Mouse (Mus musculus): ENCODE data around the gene Mnt.

Mnt gene

DNA sequence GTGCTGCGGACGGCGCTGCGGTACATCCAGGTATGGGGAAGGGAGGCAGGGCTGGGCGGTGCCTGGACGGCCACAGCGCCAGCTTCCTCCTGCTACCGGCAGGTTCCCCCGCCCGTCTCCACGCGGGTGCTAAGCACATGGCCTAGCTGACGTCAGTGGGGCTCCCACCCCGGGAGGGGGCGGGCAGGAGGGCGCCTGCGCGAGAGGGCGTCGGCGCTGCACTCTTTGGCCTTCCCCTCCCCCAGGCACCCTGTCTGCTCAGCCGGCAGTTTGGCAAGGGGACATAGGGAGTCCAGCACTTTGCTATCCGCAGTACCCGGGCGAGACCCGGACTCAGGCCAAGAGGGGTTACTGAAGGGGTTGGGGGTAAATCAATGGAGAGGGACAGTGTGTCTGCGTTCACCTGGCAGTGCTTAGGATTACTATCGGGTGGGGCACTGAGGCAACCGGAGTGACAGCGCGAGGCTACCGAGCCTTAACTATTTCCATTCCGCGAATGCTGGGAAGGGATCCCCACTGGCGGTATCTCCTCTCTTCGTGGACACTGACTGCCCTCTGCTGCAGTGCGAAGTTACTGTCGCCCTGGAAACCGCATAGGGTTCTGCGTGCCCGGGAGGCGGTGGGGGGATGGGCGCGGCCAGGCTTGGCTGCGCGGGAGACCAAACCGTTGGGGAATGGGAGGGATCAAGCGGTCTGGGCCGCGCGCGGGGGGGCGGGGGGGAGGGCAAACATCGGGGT is 7.1 kb downstream of the Mnt start:
- no peak for TF ChIP-seq GATA4 (IDR thresholded peaks at IDR 0.05; ENCODE audit: insufficient replicate concordance, low read length)

DNA sequence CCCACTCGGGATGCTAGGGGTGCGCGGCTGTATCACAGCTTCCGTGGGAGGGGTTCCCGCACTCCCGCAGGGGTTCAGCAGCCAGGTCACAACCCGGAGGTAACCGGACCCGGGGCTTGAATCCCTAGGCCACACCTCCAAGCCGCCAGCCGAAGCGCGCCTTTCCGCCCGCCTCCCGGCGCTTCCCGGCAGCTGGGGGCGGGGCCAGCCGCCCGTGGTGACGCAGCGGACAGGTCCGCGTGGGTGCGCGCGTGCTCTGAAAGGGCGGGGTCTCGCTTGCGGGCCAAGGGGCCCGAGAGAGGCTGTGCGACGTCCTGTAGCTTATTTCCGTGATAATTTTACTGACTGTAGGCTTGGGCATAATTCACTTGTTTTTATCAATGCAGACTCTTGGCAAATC is 7.7 kb downstream of the Mnt start:
- peak; percentile 62; the same call in 1 of the 2 replicates for TF ChIP-seq GATA4 (IDR thresholded peaks at IDR 0.05; ENCODE audit: insufficient replicate concordance, low read length)

DNA sequence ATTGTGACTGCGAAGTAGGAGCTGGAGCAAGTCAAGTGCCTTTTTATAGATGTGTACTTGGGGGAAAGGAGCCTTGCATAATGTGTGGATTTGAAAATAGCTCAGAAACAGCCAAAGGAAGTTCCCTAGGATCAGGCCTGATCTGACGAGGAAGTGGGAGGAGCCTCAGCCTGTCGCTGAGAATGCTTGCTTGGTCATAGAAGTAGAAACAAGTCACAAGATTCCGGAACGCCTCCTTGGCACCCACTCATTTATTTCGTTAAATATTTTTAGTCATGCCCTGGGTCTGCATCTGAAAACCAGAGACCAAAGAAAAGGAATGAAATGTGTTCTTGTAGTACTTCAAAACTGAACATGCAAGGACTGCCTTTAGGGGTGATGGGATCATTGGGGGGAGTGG is 8.3 kb downstream of the Mnt start:
- TF ChIP-seq GATA4 (IDR thresholded peaks at IDR 0.05; ENCODE audit: insufficient replicate concordance, low read length) = no peak

DNA sequence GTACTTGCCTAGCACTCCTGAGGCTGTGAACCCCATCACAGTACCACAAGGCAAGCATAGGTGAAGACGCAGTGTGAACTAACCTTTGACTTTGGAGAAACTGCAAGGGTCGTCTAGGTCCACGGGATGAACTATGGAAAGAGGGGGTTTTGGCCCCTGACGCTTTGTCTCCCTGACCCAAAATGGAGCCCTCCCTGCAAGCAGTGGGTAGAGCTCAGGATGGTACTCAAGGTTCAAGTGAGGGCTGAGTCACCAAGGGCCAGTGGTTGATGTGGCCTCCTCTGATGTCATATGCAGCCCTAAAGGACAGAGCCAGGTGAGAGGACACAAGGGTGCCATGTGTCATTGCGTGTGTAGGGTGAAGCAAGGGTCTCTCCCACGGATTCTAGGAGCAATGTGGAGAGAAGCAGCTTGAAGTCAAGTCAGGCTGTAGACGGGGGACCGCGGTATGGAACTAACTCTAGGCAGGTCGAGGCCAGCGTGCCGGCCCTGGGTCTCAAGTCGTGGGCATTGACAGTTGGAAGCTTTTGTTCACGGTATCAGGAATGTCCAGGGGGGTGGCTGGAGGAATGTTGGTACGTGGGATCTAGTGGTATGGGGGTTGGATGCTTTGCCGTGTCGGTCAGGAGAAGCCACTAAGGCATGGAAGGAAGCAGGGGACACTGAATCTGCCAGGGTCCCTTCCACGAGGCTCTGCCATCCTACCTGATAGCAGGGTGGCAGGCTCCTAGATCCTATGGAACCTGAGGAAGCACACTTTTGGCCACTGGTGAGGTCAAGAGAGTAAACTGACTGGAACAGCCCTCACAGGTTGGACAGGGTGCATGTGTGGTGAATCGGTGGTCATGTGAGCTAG is 9.4 kb downstream of the Mnt start:
- TF ChIP-seq GATA4 (IDR thresholded peaks at IDR 0.05; ENCODE audit: insufficient replicate concordance, low read length) = no peak

DNA sequence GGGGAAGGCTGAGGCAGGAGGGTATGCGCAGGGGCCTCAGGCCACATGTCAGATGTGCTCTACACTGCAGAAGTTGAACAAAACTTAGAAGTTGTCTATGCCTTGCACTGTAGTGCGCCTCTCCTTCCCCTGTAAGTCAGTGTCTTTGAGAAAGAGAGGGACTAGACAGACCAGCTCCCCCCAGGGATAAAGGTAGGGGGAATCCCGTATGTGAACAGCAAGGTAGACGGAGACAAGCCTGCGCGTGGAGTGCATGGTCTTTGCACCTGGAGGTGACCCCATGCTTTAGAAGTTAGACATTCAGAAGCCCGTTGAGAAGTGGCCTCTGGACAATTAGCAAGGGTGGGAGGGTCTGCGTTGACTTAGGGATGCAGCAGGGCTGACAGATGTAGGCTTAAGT is 10.0 kb downstream of the Mnt start:
- no peak for TF ChIP-seq GATA4 (IDR thresholded peaks at IDR 0.05; ENCODE audit: insufficient replicate concordance, low read length)

DNA sequence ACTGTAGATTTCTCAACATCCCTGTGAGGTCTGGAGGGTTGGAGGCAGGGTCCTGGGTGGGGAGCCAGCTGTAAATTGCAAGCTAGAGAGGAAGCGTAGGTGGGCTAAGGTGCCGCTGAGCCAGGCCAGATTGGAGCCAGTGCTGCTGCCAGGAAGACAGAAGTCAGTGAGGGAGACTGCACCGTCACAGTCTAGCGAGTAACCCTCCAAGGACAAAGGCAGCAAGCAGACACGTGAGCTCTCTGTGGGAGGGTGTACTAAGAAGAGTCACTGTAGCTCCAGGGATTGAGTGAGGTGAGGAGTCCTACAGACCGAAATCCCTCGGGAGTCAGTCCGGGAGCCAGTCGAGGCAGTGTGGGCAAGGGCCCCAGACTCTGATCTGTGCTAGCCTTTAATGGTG is 10.6 kb downstream of the Mnt start:
- TF ChIP-seq GATA4 (IDR thresholded peaks at IDR 0.05; ENCODE audit: insufficient replicate concordance, low read length) = no peak

DNA sequence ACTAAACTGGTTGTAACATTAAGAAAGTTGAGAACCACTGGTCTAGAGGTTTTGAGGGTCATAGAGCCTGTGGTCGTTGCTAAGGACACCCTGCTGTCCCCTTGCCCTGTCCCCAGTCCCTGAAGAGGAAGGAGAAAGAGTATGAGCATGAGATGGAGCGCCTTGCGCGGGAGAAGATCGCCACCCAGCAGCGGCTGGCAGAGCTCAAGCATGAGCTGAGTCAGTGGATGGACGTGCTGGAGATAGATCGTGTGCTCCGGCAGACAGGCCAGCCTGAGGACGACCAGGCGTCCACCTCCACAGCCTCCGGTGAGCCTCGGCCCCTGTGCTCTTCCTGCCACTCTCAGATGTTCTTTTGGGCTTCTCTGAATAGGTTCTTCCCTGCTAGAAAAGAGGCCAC is 11.3 kb downstream of the Mnt start:
- TF ChIP-seq GATA4 (IDR thresholded peaks at IDR 0.05; ENCODE audit: insufficient replicate concordance, low read length) = no peak

DNA sequence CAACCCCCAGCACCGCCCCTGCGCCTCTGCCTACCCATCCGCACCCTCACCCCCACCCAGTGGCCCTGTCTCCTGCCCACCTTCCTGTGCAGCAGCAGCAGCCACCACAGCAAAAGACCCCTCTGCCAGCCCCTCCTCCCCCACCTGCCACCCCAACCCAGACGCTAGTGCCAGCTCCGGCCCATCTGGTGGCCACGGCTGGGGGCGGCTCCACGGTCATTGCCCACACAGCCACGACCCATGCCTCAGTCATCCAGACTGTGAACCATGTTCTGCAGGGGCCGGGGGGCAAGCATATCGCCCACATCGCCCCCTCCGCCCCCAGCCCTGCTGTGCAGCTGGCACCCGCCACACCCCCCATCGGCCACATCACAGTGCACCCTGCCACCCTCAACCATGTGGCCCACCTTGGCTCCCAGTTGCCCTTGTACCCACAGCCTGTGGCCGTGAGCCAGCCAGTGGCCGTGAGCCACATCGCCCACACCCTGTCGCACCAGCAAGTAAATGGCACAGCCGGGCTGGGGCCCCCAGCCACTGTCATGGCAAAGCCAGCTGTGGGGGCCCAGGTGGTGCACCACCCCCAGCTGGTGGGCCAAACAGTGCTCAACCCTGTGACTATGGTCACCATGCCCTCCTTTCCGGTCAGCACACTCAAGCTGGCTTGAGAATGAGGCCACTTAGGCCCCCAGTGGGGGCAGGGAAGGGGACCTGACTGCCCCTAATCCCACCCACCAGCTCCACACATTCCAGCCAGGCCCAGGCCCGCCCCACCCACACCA is 12.1 kb downstream of the Mnt start:
- no peak for TF ChIP-seq GATA4 (IDR thresholded peaks at IDR 0.05; ENCODE audit: insufficient replicate concordance, low read length)

DNA sequence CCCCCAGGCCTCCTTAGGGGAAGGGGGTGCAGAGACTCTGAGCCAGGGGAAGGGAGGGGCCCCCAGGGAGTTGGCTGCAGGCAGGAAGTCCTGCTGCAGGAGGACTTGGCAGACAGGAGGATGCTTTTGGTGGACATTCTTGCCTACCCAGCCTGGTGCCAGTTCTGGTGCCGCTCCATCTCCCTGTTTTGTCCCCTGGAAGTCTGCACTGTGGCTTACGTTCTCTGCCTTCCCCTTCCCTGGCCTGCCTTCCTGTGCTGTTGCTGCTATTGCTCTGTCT is 12.7 kb downstream of the Mnt start:
- no peak for TF ChIP-seq GATA4 (IDR thresholded peaks at IDR 0.05; ENCODE audit: insufficient replicate concordance, low read length)

DNA sequence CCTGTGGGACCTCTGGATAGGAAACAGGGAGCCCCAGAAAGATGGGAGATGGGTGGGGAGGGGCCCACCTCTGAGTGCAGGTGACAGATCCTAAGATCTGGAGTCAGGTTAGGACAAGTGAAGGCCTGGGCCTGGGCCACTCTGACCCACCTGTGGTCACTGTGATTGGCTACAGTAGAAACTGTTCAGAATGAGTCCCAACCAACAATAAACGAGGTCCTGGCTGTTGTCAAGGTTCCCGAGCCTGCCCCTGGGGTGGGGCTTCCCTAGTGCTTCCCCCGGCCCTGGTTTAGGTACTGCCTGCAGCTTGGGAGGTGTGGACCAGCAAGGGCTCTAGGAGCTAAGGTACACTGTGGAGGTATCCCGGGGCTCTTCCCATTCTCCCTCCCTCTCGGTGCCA is 13.0 kb downstream of the Mnt start:
- no peak for TF ChIP-seq GATA4 (IDR thresholded peaks at IDR 0.05; ENCODE audit: insufficient replicate concordance, low read length)

DNA sequence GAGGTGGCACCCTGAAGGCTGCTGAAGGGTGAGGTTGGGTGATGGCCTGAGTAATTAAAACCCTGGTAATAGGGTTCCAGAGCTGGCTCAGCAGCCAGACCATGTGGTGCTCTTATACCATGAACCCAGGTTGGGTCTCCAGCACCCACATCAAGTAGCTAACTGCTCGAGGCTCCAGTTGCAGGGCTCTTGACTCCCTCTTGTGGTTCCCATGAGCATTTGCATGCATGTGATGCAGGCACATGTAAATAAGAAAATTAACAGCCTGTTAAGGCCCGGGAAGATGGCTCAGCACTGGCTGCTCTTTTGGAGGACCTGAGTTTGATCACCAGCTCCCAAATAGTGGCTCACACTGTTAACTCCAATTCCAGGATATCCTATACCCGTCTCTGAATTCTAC is 15.1 kb downstream of the Mnt start:
- TF ChIP-seq GATA4 (IDR thresholded peaks at IDR 0.05; ENCODE audit: insufficient replicate concordance, low read length) = no peak

DNA sequence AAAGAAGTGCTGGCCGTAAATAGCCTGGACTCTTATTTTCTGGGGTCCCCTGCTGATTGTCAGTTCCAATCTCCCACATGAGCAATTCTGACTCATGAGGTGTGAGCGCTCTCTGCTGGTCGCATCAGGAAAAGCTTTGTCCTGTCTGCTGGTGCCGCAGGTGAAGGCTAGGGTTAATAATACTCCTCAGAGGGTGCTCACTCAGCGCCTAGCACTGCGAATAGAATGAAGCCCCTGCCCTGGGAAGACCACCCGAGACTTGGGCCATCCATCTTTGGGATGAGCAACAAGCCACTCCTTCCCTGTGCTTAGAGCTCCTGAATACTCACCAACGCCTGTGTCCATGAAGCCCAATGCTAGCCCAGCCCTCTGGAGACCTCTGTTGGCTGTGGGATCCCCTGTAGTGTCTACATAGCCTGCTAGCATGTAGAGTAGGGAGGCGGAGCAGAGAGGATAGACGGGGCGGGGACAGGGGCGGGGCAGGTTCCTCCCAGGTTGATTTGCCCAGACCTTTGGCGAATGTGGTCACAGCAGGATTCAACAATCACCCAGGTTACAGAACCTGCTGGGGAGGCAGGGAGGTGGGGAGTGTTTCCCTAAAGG is 17.3 kb downstream of the Mnt start:
- TF ChIP-seq GATA4 (IDR thresholded peaks at IDR 0.05; ENCODE audit: insufficient replicate concordance, low read length) = no peak

DNA sequence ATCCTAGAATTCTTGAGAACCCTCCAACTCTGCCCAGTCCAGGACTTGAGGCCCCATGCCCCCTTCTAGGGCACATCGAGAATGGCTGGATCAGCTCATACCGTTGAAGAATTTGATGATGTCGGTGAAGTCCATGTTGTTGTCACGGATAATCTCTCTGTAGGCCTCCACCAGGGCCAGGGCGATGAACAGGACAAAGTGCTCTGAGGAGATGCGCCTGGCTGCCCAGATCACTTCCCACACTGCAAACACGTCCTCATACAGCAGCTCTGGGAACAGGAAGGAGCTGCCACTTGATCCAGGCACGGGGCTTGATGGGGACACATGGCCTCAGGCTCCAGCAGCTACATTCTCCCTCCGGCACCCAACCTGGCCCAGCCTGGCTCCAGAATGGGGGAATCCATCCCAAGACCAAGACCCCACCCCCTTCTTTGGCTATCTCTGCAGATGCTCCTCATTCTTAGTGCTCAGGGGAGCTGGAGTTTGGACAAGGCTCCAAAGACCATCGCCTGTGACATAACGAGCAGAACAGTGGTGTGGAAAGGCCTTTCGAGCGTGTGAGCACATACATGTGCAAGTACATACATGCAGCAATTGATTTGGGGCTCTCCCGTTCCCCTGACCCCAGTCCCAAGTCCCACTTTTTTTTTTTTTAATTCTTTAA is 20.4 kb downstream of the Mnt start:
- TF ChIP-seq GATA4 (IDR thresholded peaks at IDR 0.05; ENCODE audit: insufficient replicate concordance, low read length) = no peak

DNA sequence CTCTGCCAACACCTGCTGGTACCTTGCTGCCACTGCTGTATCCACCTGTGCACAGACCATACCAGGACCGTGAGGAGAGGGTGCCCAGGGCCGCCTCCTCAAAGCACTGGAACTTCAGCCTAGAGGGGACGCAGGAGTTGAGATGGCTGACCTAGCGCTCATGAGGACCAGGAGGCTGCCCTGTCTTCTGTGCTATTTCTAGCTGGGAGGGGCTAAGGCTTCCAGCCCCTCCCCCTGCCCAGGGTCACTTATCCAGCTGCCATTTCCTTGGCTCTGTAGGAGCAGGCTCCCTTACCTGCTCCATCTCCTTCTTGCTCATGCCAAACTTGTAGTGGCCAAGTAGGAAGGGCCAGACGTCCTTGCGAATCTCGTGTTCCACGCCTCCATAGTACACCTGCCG is 27.0 kb downstream of the Mnt start:
- TF ChIP-seq GATA4 (IDR thresholded peaks at IDR 0.05; ENCODE audit: insufficient replicate concordance, low read length) = no peak

DNA sequence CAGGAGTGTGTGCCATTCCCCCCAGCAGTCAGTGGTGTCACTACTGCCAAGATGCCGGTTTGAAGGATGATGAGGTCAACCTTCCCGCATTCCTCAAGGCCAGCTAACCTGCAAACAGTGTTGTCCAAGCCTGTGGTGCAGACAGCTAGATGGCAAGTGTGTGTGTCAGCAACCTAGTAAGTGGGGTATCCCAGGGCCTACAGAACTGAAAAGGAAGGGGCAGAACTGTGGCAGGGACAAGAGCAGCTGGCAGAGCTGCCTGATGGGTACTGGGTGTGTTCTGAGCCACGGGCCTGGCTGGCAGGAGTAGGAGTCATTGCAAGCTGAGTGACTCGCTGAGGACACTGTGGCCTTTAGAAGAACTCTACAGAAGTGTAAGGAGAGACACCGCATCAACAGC is 31.4 kb downstream of the Mnt start:
- no peak for TF ChIP-seq GATA4 (IDR thresholded peaks at IDR 0.05; ENCODE audit: insufficient replicate concordance, low read length)
